Mouse (Mus musculus): ENCODE data around the gene Txndc2.
A peak's percentile ranks its signal among the peaks of the same experiment; 100 is the strongest.

The Txndc2 gene

DNA sequence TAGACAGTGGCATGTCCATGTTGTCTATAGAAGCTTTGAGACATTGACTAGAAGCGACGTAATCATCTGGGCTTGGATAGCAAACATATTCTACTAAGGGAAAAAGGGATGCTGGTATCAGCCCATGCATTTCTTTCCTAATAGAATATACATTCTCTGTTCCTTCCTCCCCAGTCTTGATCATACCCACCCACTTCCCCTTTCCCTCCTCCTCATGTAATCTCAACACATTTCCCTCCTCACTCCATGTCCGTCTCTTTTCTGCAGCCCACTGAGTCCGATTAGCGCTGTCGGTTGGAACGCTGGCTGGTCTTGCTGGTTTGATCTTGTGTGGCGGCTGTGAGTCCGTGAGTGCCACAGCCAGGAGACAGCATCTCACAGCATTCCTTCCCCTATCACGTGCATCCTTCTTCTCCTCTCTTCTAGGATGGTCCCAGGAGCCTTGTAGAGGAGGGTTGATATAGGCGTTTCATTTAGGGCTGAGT, at the start of gene Txndc2:
Gene Txndc2, minus strand, starts transcription at position 435 of the 485 bp plus-strand sequence.
- no peak for DNase-seq (ENCODE audit: low spot score in 2 of 2)

DNA sequence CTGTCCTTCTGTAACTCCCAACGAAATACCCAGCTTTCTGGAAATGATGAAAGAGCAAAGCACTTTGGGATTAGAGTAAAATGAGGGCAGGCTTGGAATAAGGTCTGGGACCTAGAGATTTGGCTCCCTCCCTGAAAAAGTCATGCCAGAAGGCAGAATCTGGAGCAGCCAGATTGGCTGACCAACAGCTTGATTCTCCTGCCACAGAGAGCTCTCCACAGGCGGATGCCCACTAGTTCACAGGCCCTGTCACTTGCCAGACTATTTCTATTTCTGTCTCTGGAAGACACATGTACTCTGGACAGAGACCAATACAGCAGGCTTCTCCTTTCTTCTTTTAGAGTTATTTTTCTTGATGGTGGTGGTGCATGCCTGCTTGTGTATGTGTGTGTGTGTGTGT, 41.8 kb upstream of the Txndc2 start:
- DNase-seq (ENCODE audit: low spot score in 2 of 2): peak in 1 of 2 experiments; percentile 32

GRCm38 (mm10) chr17:65683316-65683715, 41.3 kb upstream of the Txndc2 start:
- DNase-seq (ENCODE audit: low spot score in 2 of 2): no peak

- DNase-seq (ENCODE audit: low spot score in 2 of 2): no peak
These were observed 40.2 kb upstream of the Txndc2 start for GRCm38 (mm10) chr17:65682071-65682680.

DNA sequence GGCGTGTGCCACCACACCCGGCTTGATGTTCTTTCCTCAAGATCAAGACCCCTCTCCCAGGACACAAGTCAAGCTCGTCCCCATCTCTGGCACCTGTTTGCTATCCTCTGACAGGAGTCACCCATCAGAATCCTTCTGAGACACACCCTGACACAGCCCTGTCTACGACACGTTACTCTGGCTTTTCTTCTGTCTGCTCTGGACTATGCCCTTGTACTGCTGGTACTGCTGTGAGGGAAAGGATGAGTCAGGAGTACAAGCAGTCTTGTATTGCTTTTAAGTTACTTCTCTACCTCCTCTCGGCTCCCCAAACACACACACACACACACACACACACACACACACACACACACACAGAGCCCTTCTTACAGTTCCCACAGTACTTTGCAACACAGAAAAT, 39.5 kb upstream of the Txndc2 start:
- DNase-seq (ENCODE audit: low spot score in 2 of 2): no peak

- DNase-seq (ENCODE audit: low spot score in 2 of 2): no peak
These were observed 38.9 kb upstream of the Txndc2 start for GRCm38 (mm10) chr17:65680801-65681412.

DNA sequence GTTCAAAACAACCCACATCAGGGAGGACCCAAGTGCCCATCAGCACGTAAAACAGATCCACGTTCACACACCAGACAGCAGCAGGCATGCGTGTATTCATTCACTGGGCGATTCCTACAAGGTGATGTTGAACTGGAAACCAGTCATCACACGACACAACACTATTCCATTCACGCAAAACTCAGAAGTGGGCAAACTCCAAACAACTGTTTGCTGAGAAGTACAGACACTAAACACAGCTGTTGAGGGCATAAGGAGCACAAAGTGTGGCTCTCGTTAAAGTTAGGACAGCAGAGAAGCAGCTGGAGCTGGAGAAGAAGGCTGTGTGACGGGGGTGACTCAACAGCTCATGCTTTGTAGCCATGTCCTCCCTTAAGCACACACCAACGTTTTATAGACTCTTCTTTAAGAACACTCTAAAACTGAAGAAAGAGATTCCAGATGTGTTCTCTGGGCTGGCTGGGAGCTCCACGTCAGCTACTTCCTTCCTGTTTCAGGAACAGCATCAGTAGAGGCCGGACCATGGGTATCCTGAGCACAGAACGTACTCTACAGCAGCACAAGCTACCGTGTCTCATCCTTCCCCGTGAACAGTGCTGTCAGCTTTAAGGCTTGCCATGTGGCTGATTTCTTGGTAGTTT, 38.0 kb upstream of the Txndc2 start:
- DNase-seq (ENCODE audit: low spot score in 2 of 2): no peak

DNA sequence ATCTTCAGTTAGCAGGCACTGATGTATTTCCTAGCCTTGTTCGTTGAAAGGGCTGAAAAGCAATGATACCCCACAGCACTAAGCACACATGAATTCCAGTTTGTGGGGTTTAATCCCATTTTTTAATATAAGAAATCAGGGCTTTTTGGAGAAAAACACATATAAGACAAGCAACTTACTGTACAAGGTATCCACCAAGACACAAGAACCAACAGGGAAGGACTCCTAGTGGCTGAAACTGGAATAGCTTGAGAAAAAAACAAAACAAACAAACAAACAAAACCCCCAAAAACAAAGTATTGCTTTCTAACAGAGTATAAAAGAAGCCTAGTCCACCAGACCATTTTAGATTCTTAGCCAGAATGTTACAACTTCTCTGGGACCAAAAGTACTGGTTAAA, 35.8 kb upstream of the Txndc2 start:
- no peak for DNase-seq (ENCODE audit: low spot score in 2 of 2)

GRCm38 (mm10) chr17:65676536-65676935, 34.6 kb upstream of the Txndc2 start:
- DNase-seq (ENCODE audit: low spot score in 2 of 2): no peak

GRCm38 (mm10) chr17:65675985-65676384, 34.0 kb upstream of the Txndc2 start:
- DNase-seq (ENCODE audit: low spot score in 2 of 2): no peak

DNA sequence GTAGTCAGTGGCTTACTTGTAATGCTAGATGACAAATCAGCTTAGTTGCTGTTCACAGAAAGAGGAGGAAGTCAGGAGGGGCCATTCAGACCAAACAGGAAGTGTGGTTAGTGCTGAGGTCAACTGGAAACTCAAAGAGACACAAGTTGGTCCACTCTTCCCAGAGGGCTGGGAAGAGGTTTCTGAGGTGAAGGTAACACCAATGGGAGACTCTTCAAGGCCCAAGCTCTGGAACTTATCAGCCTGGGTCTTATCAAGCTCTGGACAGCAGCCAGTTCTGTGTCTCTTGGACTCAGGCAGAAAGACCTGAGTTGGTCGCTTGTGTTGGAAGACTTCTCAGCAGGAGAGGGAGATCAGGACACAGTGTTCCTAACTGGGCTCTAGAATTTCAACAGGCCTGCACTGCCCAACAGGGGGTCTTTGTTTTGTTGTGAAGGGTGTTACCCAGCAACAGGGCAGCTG, 32.8 kb upstream of the Txndc2 start:
- DNase-seq (ENCODE audit: low spot score in 2 of 2): no peak

GRCm38 (mm10) chr17:65672926-65673325, 31.0 kb upstream of the Txndc2 start:
- DNase-seq (ENCODE audit: low spot score in 2 of 2): no peak

DNA sequence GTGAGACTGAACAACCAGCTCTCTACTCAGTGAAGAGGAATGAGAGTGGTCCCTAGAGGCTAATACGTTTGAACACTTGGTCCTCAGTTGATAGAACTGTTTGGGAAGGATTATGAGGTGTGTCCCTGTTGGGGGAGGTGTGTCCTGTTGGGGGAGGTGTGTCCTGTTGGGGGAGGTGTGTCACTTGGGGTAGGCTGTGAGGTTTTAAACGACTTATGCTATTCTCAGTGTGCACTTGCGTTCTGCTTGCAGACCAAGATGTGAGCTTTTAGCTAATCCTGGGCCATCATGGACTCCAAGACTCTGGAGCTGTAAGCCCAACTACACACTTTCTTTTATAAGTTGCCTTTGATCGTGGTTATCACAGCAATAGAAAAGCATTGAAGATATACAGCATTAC, 27.1 kb upstream of the Txndc2 start:
- no peak for DNase-seq (ENCODE audit: low spot score in 2 of 2)

- DNase-seq (ENCODE audit: low spot score in 2 of 2): no peak
These were observed 25.8 kb upstream of the Txndc2 start for GRCm38 (mm10) chr17:65667792-65668191.

DNA sequence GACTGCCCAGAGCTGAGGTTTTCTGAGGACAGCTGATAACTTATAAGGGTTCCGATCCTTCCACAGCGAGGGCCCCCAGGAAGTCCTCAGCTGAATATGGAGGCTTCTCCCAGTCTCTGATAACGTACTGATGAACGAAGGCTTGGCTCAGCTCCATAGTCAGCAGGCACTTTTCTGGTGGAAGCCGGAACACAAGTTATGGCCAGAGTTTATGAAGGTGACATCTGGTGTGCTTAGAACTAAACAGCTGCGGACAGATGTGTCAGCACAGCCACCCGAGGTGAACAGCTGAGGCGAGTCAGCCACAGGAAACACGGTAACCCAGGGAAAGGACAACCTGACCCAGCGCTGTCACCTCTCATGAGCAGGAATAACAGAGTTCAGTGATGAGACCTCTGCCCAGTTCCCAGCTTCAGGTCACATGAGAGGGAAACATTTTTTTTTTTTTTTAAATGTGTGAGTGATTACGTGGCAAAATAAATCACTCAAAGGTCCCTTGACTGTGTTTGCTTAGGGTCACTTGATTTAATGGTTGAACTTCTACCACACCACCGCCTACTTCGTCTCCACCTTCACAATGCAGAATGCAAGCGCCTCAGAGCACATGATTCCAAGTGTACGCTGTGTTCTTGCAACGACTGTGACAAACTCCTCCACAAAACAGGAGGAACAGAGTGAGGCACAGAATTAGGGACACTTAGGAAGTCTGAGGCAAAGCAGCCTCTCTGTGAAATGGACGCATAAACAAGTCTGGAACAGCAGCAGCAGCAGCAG, 24.6 kb upstream of the Txndc2 start:
- no peak for DNase-seq (ENCODE audit: low spot score in 2 of 2)

DNA sequence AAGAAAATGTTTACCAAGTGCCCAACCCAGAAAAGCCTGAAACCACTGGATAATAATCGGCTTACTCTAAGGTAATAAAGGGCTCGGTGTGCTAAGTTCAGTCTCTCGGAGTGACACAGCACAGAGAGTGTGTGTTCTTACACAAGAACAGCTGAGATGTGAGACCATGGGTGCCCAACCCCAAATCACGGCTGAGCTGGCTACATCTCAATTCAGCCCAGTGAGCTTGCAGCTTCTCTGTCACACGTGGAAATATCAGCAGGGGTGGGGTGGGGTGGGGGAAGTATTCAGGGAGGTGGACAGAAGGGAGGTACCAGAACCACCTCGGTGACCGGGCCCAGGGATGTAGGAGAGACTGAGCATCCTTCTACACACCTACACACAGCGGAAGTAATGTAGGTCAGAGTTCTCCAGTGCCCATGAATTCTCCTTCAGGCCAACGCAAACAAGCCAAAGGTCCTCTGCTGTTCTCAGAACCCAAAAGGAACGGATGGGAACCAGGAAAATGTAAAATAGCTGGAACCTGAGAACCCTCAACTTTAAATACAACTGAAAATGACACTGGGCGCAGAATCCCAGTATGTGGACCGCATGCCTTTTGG, 23.9 kb upstream of the Txndc2 start:
- DNase-seq (ENCODE audit: low spot score in 2 of 2): no peak

DNA sequence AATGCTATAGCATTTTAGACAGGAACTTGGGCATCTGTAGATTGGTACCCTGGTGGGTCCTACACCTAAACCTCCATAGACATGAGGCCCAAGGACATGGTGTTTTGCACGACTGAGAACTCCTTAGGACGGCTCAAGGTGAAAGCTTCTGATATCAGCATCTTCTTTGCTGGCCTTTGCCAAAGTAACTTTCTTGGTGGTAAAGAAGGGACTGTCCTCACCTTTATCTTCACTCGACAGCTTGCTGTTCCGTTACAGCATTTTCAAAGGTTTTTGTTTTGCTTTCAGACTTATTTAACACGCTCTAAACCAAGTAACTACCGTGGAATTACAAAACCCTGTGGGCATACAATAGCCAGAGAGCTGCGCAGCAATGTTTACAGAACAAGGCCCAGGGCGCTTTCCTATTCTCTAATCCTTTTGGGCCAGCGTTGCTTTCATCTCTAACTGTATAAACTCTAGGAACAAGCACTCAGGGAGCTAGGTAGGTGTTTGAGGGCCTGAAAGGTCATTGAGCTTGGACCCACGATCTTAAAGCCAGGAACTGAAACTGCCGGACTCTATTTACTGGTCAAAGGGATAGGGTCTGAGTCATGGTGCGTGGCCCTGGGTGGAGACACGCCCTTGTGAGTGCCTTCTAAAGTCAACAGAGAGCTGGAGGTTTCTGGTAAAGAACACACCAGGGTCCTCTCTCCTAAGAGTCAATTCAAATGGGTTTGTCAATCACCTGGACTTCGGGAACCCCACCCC, 21.5 kb upstream of the Txndc2 start:
- no peak for DNase-seq (ENCODE audit: low spot score in 2 of 2)

- DNase-seq (ENCODE audit: low spot score in 2 of 2): no peak
These were observed 20.7 kb upstream of the Txndc2 start for GRCm38 (mm10) chr17:65662662-65663061.

- DNase-seq (ENCODE audit: low spot score in 2 of 2): no peak
These were observed 16.4 kb upstream of the Txndc2 start for GRCm38 (mm10) chr17:65658416-65658815.

DNA sequence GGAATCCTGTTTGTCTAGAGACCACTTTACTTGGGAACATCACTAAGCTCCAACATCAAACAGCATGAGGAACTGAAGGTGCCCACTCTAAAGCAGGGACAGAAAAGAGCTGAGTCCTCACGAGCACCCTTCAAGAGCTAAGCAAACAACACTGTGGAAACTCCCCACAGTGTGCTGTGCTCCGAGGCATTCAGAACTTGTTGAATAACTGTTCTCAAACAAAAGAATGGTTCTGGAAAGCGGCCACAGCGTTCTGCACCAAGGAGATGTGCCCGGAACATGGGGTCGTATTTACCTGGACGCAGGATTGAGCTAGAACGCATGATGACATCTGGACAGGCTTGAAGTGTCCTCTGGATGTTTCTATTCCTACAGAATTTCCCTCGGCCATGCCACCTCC, 16.0 kb upstream of the Txndc2 start:
- DNase-seq (ENCODE audit: low spot score in 2 of 2): no peak

DNA sequence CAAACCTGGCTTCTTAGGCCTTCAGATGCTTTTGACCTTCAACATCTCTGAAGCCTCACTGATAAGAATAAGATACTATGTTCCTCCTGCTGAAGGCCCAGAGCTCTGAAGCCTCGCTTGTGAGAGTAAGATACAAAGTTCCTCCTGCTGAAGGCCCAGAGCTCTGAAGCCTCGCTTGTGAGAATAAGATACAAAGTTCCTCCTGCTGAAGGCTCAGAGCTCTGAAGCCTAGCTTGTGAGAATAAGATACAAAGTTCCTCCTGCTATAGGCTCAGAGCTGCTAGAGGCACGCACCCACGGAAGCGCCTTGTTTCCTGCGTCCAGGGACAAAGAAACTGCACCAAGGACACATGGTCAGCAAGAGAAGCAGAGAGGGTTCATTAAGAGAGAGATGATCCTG, 14.8 kb upstream of the Txndc2 start:
- DNase-seq (ENCODE audit: low spot score in 2 of 2): no peak
